Mouse (Mus musculus): ENCODE measurements around the gene Galnt14.

GRCm38 (mm10) chr17:73668996-73669395, 41.3 kb downstream of the Galnt14 start:
- no peak for TF ChIP-seq CTCF (IDR thresholded peaks at IDR 0.05; ENCODE audit: extremely low read depth, insufficient read depth, low read length)
- TF ChIP-seq POLR2A (IDR thresholded peaks at IDR 0.05; ENCODE audit: extremely low read depth, insufficient read depth, low read length), result no peak

All from cortical plate, adult 2 months (tissue).